Mouse (Mus musculus) limb, embryonic 13.5 days (tissue): ENCODE measurements around the gene Mzf1. TPM values are rescaled to one million over a fixed set of nuclear protein-coding genes. Genes with fewer than 3 reads are reported as not detected.
A peak's percentile ranks its signal among the peaks of the same experiment; 100 is the strongest.
"Not testable (repeated sequence)": the region's sequence is repeated elsewhere in the genome, so short reads cannot be mapped to it uniquely, and the experiment has no call there.

Experiments used
- ATAC-seq: fragments of 200-750 bp; cut with Nextera tagmentation; 2 replicates; pipeline ENCODE4 v1.8.0; 2017; ENCODE audit warnings: low read depth, moderate number of reproducible peaks, moderate TSS enrichment; ENCODE audit not compliant: low FRiP score
- H3K27ac ChIP-seq: fragments of 300-500 bp; sonication (generic); 2 replicates; pipeline ENCODE4 v1.5.1; 2015; ENCODE audit warnings: inconsistent platforms, mild to moderate bottlenecking, moderate library complexity
- H3K27me3 ChIP-seq: fragments of 300-500 bp; sonication (generic); 2 replicates; pipeline ENCODE4 v1.6.1; 2015; ENCODE audit warnings: mild to moderate bottlenecking, inconsistent platforms
- H3K36me3 ChIP-seq: fragments of 300-500 bp; sonication (generic); 2 replicates; pipeline ENCODE4 v1.6.1; 2015; ENCODE audit warnings: inconsistent platforms, mild to moderate bottlenecking, moderate library complexity
- H3K4me1 ChIP-seq: fragments of 300-500 bp; sonication (generic); 2 replicates; pipeline ENCODE4 v1.6.1; 2015; ENCODE audit warnings: inconsistent platforms
- H3K4me2 ChIP-seq: fragments of 300-500 bp; sonication (generic); replicated peaks from 2 replicates; pipeline ENCODE4 v1.6.1; 2015; ENCODE audit warnings: inconsistent platforms, mild to moderate bottlenecking, moderate library complexity
- H3K4me3 ChIP-seq: fragments of 300-500 bp; sonication (generic); 2 replicates; pipeline ENCODE4 v1.5.1; 2015; ENCODE audit warnings: moderate library complexity, mild to moderate bottlenecking, inconsistent platforms
- H3K9ac ChIP-seq: fragments of 300-500 bp; sonication (generic); 2 replicates; pipeline ENCODE4 v1.6.1; 2015; ENCODE audit warnings: mild to moderate bottlenecking, inconsistent platforms
- H3K9me3 ChIP-seq: fragments of 300-500 bp; sonication (generic); 2 replicates; pipeline ENCODE4 v1.6.1; 2016; ENCODE audit warnings: inconsistent platforms
- WGBS: fragments of 180-500 bp; shearing (Covaris S2); methylation state at CpG from one replicate; pipeline ENCODE4 v1.1.7; 2015; 5-methylcytosine and 5-hydroxymethylcytosine counted together
- polyA plus RNA-seq: library from polyadenylated mRNA; unstranded; fragments of >200 nt; fragmentation: Nextera tagmentation; extraction: Ambion mirVana; gene quantifications from 2 replicates; pipeline ENCODE4 v1.2.1, GENCODE M21; 2015

Gene Mzf1
- 3.2 and 3.8 TPM in 2 replicates for polyA plus RNA-seq

- under 1% methylated on average over 41 of the region's 41 CpGs for WGBS
- peak; percentile 95 for ATAC-seq
- H3K9me3 ChIP-seq: no peaks in the 10 kb centered on the region
These were observed at the start of gene Mzf1 for GRCm38 (mm10) chr7:13054287-13055010. Gene Mzf1 (minus strand): TSS chr7:13054764.

DNA sequence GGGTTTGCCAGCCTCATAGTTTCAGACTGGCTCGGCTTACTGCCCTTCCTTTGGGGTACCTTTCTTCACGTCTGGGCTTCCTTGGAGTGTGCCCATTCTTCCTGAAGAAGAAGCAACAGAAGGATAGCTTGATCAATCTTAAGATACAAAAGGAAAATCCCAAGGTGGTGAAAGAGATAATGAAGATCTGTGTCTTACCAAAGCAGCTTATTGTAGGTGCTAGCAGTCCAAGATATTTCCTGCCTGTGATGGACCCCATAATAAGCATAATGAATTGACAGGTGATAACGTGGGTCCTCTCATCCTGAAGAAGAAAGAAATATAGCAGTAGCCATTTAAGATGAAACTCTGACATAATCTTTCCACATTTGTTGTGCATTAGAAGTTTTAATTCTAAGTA is 40.5 kb upstream of the Mzf1 start, which contains the start of gene Vmn1r85:
Vmn1r85 (minus strand) TSS at position 101 of the 400 bp plus-strand sequence.
- Histone ChIP-seq H3K4me1 (no peaks in the 10 kb centered on the region), H3K9ac (no peak within 1 kb of the TSS), H3K9me3 (no peaks in the 10 kb centered on the region), H3K4me3 (no peak within 1 kb of the TSS), H3K36me3 (no peaks in the 10 kb centered on the region), H3K27ac (no peak within 1 kb of the TSS), H3K4me2 (no peak within 1 kb of the TSS), H3K27me3 (no peaks in the 10 kb centered on the region)
- 70% methylated on average over 3 of the region's 3 CpGs for WGBS
- no peak for ATAC-seq

More at GRCm38 (mm10) chr7:13054287-13055010, at the start of gene Mzf1:
- Histone ChIP-seq H3K4me3 (peak within 1 kb of the TSS; percentile 57), H3K4me2 (peak within 1 kb of the TSS; percentile 67), H3K27me3 (no peaks in the 10 kb centered on the region), H3K4me1 (peaks cover 5% of the 10 kb centered on the region; the same call in 1 of the 2 replicates), H3K9ac (peak within 1 kb of the TSS; percentile 68), H3K36me3 (no peaks in the 10 kb centered on the region), H3K27ac (peak within 1 kb of the TSS; percentile 73)

DNA sequence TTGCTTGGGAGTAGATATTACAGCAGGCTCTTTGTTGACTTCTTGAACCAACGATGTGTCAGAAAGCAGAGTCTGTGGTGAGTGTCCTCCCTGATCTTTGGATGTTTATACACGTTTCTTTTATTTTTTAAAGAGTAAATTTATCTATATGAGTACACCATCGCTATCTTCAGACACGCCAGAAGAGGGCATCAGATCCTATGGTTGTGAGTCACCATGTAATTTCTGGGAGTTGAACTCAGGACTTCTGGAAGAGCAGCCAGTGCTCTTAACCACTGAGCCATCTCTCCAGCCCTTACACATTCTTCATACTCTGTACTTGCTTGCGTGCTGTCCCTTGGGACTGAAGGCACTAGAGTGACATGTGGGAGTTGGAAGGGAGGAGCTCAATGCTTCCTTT is 17.7 kb upstream of the Mzf1 start:
- H3K9me3 ChIP-seq: no peaks in the 10 kb centered on the region
- H3K4me2 ChIP-seq: no peak overlapping the region
- no peaks in the 10 kb centered on the region for H3K4me1 ChIP-seq
- H3K4me3 ChIP-seq: no peak overlapping the region
- H3K36me3 ChIP-seq: no peaks in the 10 kb centered on the region
- no peaks in the 10 kb centered on the region for H3K27me3 ChIP-seq
- no peak for ATAC-seq
- no peak overlapping the region for H3K27ac ChIP-seq
- H3K9ac ChIP-seq: no peak overlapping the region
- 65% methylated on average over 5 of the region's 5 CpGs for WGBS

DNA sequence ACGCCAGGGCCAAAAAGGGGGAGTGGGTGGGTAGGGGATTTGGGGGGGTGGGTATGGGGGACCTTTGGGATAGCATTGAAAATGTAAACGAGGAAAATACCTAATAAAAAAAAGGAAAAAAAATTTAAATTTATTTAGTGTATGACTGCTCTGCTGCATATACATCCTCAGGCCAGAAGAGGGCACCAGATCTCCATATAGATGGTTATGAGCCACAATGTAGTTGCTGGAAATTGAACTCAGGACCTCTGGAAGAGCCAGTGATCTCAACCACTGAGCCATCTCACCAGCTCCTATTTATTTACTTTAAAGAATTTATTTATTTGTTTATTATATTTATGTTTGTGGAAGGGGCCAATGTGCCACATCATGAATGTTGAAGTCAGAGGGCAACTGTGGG is 8.8 kb upstream of the Mzf1 start:
- H3K4me2 ChIP-seq, H3K4me3 ChIP-seq, ATAC-seq, H3K27me3 ChIP-seq, H3K36me3 ChIP-seq, H3K9me3 ChIP-seq, H3K4me1 ChIP-seq, H3K27ac ChIP-seq, H3K9ac ChIP-seq: not testable (repeated sequence)
- 47% methylated on average over 2 of the region's 2 CpGs for WGBS

- WGBS: 91% methylated on average over 9 of the region's 9 CpGs
- no peak overlapping the region for H3K27ac ChIP-seq
- H3K36me3 ChIP-seq: no peaks in the 10 kb centered on the region
- no peak overlapping the region for H3K4me3 ChIP-seq
- H3K27me3 ChIP-seq: no peaks in the 10 kb centered on the region
- no peak overlapping the region for H3K9ac ChIP-seq
- no peak for ATAC-seq
- 0 out of 2 replicates have a peak, but pooled peaks cover 8% of the 10 kb centered on the region for H3K9me3 ChIP-seq
- no peaks in the 10 kb centered on the region for H3K4me1 ChIP-seq
- no peak overlapping the region for H3K4me2 ChIP-seq
These were observed 5.0 kb upstream of the Mzf1 start for GRCm38 (mm10) chr7:13059536-13059935.

GRCm38 (mm10) chr7:13056913-13057700 is 2.5 kb upstream of the Mzf1 start:
- no peak for ATAC-seq
- H3K4me2 ChIP-seq: no peak overlapping the region
- H3K27ac ChIP-seq: no peak overlapping the region
- no peak overlapping the region for H3K9ac ChIP-seq
- peaks cover 5% of the 10 kb centered on the region; the same call in 1 of the 2 replicates for H3K4me1 ChIP-seq
- H3K4me3 ChIP-seq: no peak overlapping the region
- no peaks in the 10 kb centered on the region for H3K36me3 ChIP-seq
- WGBS: 51% methylated on average over 8 of the region's 8 CpGs
- no peaks in the 10 kb centered on the region for H3K27me3 ChIP-seq
- no peaks in the 10 kb centered on the region for H3K9me3 ChIP-seq

DNA sequence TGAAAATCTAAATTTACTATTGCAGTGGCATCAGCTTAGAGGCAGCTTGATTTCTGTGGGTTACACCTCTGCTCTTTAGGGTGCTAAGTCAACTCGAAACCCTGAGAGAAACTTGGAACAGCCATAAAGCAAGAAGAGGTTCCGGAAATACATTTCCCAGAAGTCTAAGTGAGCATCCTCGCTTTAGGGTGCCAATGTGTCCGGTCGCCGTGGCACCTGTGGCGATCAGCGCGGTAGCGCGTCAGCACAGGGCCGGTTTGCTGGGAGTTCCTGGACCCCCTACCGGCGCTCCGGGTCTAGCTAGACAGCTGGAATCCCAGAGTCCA is 640 bp downstream of the Mzf1 start:
- no peaks in the 10 kb centered on the region for H3K27me3 ChIP-seq
- no peak for ATAC-seq
- peak overlapping the region; percentile 57 for H3K4me3 ChIP-seq
- H3K36me3 ChIP-seq: no peaks in the 10 kb centered on the region
- H3K27ac ChIP-seq: peak overlapping the region; percentile 73; the same call in 1 of the 2 replicates
- H3K9me3 ChIP-seq: no peaks in the 10 kb centered on the region
- H3K4me1 ChIP-seq: peaks cover 5% of the 10 kb centered on the region; the same call in 1 of the 2 replicates
- 3% methylated on average over 15 of the region's 15 CpGs for WGBS
- peak overlapping the region; percentile 67 for H3K4me2 ChIP-seq
- H3K9ac ChIP-seq: peak overlapping the region; percentile 68

GRCm38 (mm10) chr7:13053501-13053900 is 1.1 kb downstream of the Mzf1 start:
- Histone ChIP-seq H3K4me1 (peaks cover 5% of the 10 kb centered on the region; the same call in 1 of the 2 replicates), H3K4me2 (peak overlapping the region; percentile 67), H3K27me3 (no peaks in the 10 kb centered on the region), H3K4me3 (peak overlapping the region; percentile 57), H3K27ac (no peak overlapping the region), H3K9ac (peak overlapping the region; percentile 68; the same call in 1 of the 2 replicates), H3K36me3 (no peaks in the 10 kb centered on the region), H3K9me3 (no peaks in the 10 kb centered on the region)
- no peak for ATAC-seq
- 94% methylated on average over 2 of the region's 2 CpGs for WGBS

GRCm38 (mm10) chr7:13053001-13053400 is 1.6 kb downstream of the Mzf1 start:
- 89% methylated on average over 13 of the region's 13 CpGs for WGBS
- no peak for ATAC-seq
- H3K4me1 ChIP-seq: peaks cover 5% of the 10 kb centered on the region; the same call in 1 of the 2 replicates
- H3K4me3 ChIP-seq: no peak overlapping the region; the same call in 1 of the 2 replicates
- no peaks in the 10 kb centered on the region for H3K9me3 ChIP-seq
- no peaks in the 10 kb centered on the region for H3K36me3 ChIP-seq
- H3K27me3 ChIP-seq: no peaks in the 10 kb centered on the region
- no peak overlapping the region for H3K27ac ChIP-seq
- no peak overlapping the region for H3K9ac ChIP-seq
- no peak overlapping the region for H3K4me2 ChIP-seq

GRCm38 (mm10) chr7:13046084-13046483 is 8.5 kb downstream of the Mzf1 start:
- Histone ChIP-seq H3K27me3 (peaks cover 47% of the 10 kb centered on the region), H3K4me1 (peaks cover 15% of the 10 kb centered on the region), H3K27ac (no peak overlapping the region), H3K9ac (no peak overlapping the region), H3K4me2 (no peak overlapping the region), H3K4me3 (no peak overlapping the region), H3K9me3 (0 out of 2 replicates have a peak, but pooled peaks cover 6% of the 10 kb centered on the region), H3K36me3 (no peaks in the 10 kb centered on the region)
- 9% methylated on average over 2 of the region's 2 CpGs for WGBS
- 0 out of 2 replicates have a peak, but pooled peaks have one; percentile 41 for ATAC-seq

DNA sequence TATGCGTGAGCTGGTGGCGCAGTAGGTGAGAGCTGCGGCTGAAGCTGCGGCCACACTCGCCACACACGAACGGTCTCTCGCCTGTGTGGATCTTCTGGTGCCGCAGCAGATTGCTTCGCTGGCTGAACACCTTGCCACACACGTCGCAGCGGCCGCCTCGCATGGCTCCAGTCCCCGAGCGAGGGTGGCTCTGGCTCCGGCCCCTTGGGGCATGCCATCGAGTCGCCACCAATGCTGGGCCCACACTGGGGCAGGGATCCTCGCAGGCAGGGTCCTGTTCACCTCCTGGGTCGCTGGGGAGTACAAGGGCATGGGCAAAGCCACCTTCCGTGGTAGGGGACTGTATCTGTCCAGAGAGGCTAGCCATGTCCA is 10.3 kb downstream of the Mzf1 start:
- no peak overlapping the region for H3K27ac ChIP-seq
- H3K4me1 ChIP-seq: peaks cover 16% of the 10 kb centered on the region
- peak overlapping the region; percentile 54 for H3K4me3 ChIP-seq
- peaks cover 53% of the 10 kb centered on the region for H3K27me3 ChIP-seq
- H3K4me2 ChIP-seq: peak overlapping the region; percentile 97
- 0 out of 2 replicates have a peak, but pooled peaks cover 6% of the 10 kb centered on the region for H3K9me3 ChIP-seq
- WGBS: 2% methylated on average over 23 of the region's 23 CpGs
- ATAC-seq: 0 out of 2 replicates have a peak, but pooled peaks have one; percentile 1
- no peaks in the 10 kb centered on the region for H3K36me3 ChIP-seq
- H3K9ac ChIP-seq: peak overlapping the region; percentile 78
